Mouse (Mus musculus) brain, embryonic 14.5 days (tissue): ENCODE results near the gene Eif3d. TPM values are rescaled to one million over a fixed set of nuclear protein-coding genes. Genes with fewer than 3 reads are reported as not detected.

Experiments
- DNase-seq: peaks from one replicate; pipeline ENCODE4 v3.0.0-alpha.2; 2011; ENCODE audit warnings: low read depth
- CTCF ChIP-seq: fragments of 200-500 bp; IDR thresholded peaks from 2 replicates; pipeline ENCODE4 v1.5.1; 2012; ENCODE audit warnings: inconsistent platforms, mild to moderate bottlenecking, moderate library complexity, borderline replicate concordance; ENCODE audit not compliant: insufficient read depth, insufficient read length; ENCODE audit errors: extremely low read depth
- POLR2A ChIP-seq: fragments of 200-500 bp; IDR thresholded peaks from 2 replicates; pipeline ENCODE4 v1.6.1; 2012; ENCODE audit warnings: mild to moderate bottlenecking, inconsistent platforms, borderline replicate concordance; ENCODE audit not compliant: poor library complexity, insufficient read depth, insufficient read length, severe bottlenecking; ENCODE audit errors: extremely low read depth
- polyA plus RNA-seq: library from polyadenylated mRNA; depleted of rRNA; stranded (reverse); fragments of >200 nt; gene quantifications from 2 replicates; pipeline ENCODE4 v1.2.3, GENCODE M21; 2012; rRNA removed

Eif3d gene
- polyA plus RNA-seq, 1 experiment: 202 TPM

DNA sequence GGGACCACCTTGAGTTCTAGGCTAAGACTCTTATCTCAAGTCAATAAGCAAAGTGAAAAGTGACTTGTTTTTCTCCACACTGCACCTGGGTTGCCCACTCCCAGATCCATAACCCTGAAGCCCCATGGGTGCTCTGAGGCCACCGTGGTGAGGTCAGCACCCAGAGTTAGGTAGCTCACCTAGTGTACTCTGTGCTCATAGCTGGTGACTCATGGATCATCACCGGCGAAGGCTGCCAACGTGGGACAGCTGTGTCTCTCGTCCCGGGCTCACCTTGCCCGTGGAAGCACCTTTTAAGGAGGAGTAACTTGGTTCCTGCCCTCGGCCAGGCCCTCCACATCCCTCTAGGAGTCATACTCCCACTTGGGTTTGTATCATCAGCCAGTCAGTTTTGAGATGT is 57.6 kb downstream of the Eif3d start:
- DNase-seq: no peak

GRCm38 (mm10) chr15:77912585-77912984 is 58.0 kb downstream of the Eif3d start:
- no peak for TF ChIP-seq POLR2A
- no peak for TF ChIP-seq CTCF

More for the DNA sequence above, 57.6 kb downstream of the Eif3d start:
- TF ChIP-seq CTCF (no peak), POLR2A (no peak)

GRCm38 (mm10) chr15:77912048-77912447 is 58.6 kb downstream of the Eif3d start:
- TF ChIP-seq POLR2A (no peak), CTCF (no peak)
- no peak for DNase-seq

More at GRCm38 (mm10) chr15:77912585-77912984, 58.0 kb downstream of the Eif3d start:
- DNase-seq: no peak

DNA sequence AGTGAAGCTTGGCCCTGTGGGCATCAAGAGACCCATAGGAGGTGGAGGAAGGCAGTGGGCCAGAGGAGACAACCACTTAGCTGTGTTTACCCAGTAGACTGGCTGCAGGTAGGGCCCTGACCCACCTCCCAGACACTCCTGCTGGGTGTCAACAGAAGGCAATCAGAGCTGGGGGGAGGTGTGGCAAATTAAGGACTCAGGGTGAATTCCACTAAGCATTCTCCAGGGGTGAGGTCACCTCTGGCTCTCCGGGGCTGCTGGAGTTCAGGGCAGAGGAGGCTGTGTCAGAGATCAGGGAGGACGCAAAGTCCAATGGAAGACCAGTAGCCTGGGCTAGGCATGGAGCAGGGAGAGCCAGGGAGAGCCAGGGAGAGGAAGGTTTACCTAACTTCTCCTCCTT is 59.5 kb downstream of the Eif3d start:
- no peak for DNase-seq
- TF ChIP-seq CTCF (no peak), POLR2A (no peak)

Other genes starting within 250 kb of the Eif3d start
- 0.06 TPM in 1 of 2 replicates, not detected in the other for gene Apol9b, start 241.8 kb downstream of the Eif3d start, polyA plus RNA-seq
- 0.30 and 0.37 TPM in 2 replicates for gene Apol8, start 213.8 kb downstream of the Eif3d start, polyA plus RNA-seq
- 12.1 and 29.9 TPM in 2 replicates for gene Myh9, start 128.6 kb downstream of the Eif3d start, polyA plus RNA-seq
- gene Txn2, start 41.8 kb downstream of the Eif3d start, polyA plus RNA-seq: 163 and 168 TPM in 2 replicates
- gene Foxred2, start 14.1 kb downstream of the Eif3d start, polyA plus RNA-seq: 18.0 and 23.7 TPM in 2 replicates
- gene Cacng2, start 149.2 kb upstream of the Eif3d start, polyA plus RNA-seq: 8.0 and 17.5 TPM in 2 replicates
- gene Ift27, start 203.3 kb upstream of the Eif3d start, polyA plus RNA-seq: 56.7 and 68.1 TPM in 2 replicates
- 1.00 and 2.9 TPM in 2 replicates for gene Pvalb, start 235.6 kb upstream of the Eif3d start, polyA plus RNA-seq